Mouse (Mus musculus) intestine, embryonic 14.5 days (tissue): ENCODE data around the gene Kcnip2. TPM values are rescaled to one million over a fixed set of nuclear protein-coding genes. Genes with fewer than 3 reads are reported as not detected.

Experiments
- ATAC-seq: fragments of 200-750 bp; cut with Nextera tagmentation; replicated peaks from 2 replicates; pipeline ENCODE4 v1.8.0; 2017; ENCODE audit warnings: low read depth, moderate number of reproducible peaks, moderate TSS enrichment, moderate library complexity; ENCODE audit not compliant: low FRiP score, low TSS enrichment
- DNase-seq: peaks from one replicate; pipeline ENCODE4 v3.0.0-alpha.2; 2018; ENCODE audit warnings: low spot score
- H3K27ac ChIP-seq: fragments of 300-500 bp; sonication (generic); 2 replicates; pipeline ENCODE4 v1.5.1; 2014; ENCODE audit warnings: low read depth, mild to moderate bottlenecking, control low read depth
- H3K27me3 ChIP-seq: fragments of 300-500 bp; sonication (generic); replicated peaks from 2 replicates; pipeline ENCODE4 v1.6.1; 2014; ENCODE audit warnings: low read length, control low read depth; ENCODE audit not compliant: control insufficient read depth, insufficient read depth
- H3K36me3 ChIP-seq: fragments of 300-500 bp; sonication (generic); 2 replicates; pipeline ENCODE4 v1.6.1; 2014; ENCODE audit warnings: low read length, control low read depth; ENCODE audit not compliant: control insufficient read depth, insufficient read depth
- H3K4me1 ChIP-seq: fragments of 300-500 bp; sonication (generic); replicated peaks from 2 replicates; pipeline ENCODE4 v1.6.1; 2014; ENCODE audit warnings: low read length, control low read depth, mixed read lengths; ENCODE audit not compliant: control insufficient read depth, insufficient read depth
- H3K4me2 ChIP-seq: fragments of 300-500 bp; sonication (generic); 2 replicates; pipeline ENCODE4 v1.6.1; 2014; ENCODE audit warnings: low read length
- H3K4me3 ChIP-seq: fragments of 300-500 bp; sonication (generic); 2 replicates; pipeline ENCODE4 v1.5.1; 2014; ENCODE audit warnings: low read depth, low read length, control low read depth, mixed read lengths
- H3K9ac ChIP-seq: fragments of 300-500 bp; sonication (generic); 2 replicates; pipeline ENCODE4 v1.6.1; 2014; ENCODE audit warnings: mild to moderate bottlenecking, low read length
- H3K9me3 ChIP-seq: fragments of 300-500 bp; sonication (generic); 2 replicates; pipeline ENCODE4 v1.6.1; 2016; ENCODE audit warnings: low read length, control low read depth; ENCODE audit not compliant: control insufficient read depth
- WGBS: fragments of 180-500 bp; shearing (Covaris S2); extraction: QIAGEN DNeasy Blood & Tissue Kit; methylation state at CpG from one replicate; pipeline ENCODE4 v1.1.7; 2014; 5-methylcytosine and 5-hydroxymethylcytosine counted together
- polyA plus RNA-seq: library from polyadenylated mRNA; unstranded; fragments of >200 nt; fragmentation: Nextera tagmentation; extraction: Ambion mirVana; gene quantifications from 2 replicates; pipeline ENCODE4 v1.2.1, GENCODE M21; 2014

Kcnip2 gene
- 1.3 and 1.6 TPM in 2 replicates for polyA plus RNA-seq

GRCm38 (mm10) chr19:45815831-45816405 lies at the start of gene Kcnip2:
Gene Kcnip2 (minus strand): TSS chr19:45816061.
- peak; percentile 69 for DNase-seq
- WGBS: 1% methylated on average over 28 of the region's 29 CpGs
- Histone ChIP-seq H3K27ac (no peak within 1 kb of the TSS; the same call in 1 of the 2 replicates), H3K4me1 (peaks cover 29% of the 10 kb centered on the region), H3K4me3 (peak within 1 kb of the TSS; percentile 32), H3K9ac (peak within 1 kb of the TSS; percentile 35; the same call in 1 of the 2 replicates), H3K27me3 (no peaks in the 10 kb centered on the region), H3K4me2 (peak within 1 kb of the TSS; percentile 57), H3K9me3 (no peaks in the 10 kb centered on the region), H3K36me3 (no peaks in the 10 kb centered on the region)
- ATAC-seq: peak; percentile 70

- ATAC-seq (no peak), DNase-seq (no peak)
- H3K36me3 ChIP-seq: no peaks in the 10 kb centered on the region
- 0 out of 2 replicates have a peak, but pooled peaks cover 2% of the 10 kb centered on the region for H3K4me1 ChIP-seq
- H3K9me3 ChIP-seq: no peaks in the 10 kb centered on the region
- no peak overlapping the region for H3K4me3 ChIP-seq
- H3K4me2 ChIP-seq: no peak overlapping the region
- 61% methylated on average over 8 of the region's 8 CpGs for WGBS
- H3K27ac ChIP-seq: no peak overlapping the region
- H3K27me3 ChIP-seq: no peaks in the 10 kb centered on the region
- H3K9ac ChIP-seq: no peak overlapping the region
Observed at GRCm38 (mm10) chr19:45855284-45855920, 39.5 kb upstream of the Kcnip2 start.

GRCm38 (mm10) chr19:45854521-45854920 lies 38.7 kb upstream of the Kcnip2 start:
- Histone ChIP-seq H3K36me3 (no peaks in the 10 kb centered on the region), H3K4me2 (no peak overlapping the region), H3K9me3 (no peaks in the 10 kb centered on the region), H3K4me3 (no peak overlapping the region), H3K27me3 (no peaks in the 10 kb centered on the region), H3K27ac (no peak overlapping the region), H3K4me1 (0 out of 2 replicates have a peak, but pooled peaks cover 2% of the 10 kb centered on the region), H3K9ac (no peak overlapping the region)
- no peak for DNase-seq
- no peak for ATAC-seq
- WGBS: 74% methylated on average over 7 of the region's 7 CpGs

GRCm38 (mm10) chr19:45847733-45848093 lies 31.9 kb upstream of the Kcnip2 start:
- no peaks in the 10 kb centered on the region for H3K27me3 ChIP-seq
- peaks cover 5% of the 10 kb centered on the region; the same call in 1 of the 2 replicates for H3K4me1 ChIP-seq
- no peak overlapping the region for H3K4me2 ChIP-seq
- ATAC-seq: no peak
- no peaks in the 10 kb centered on the region for H3K9me3 ChIP-seq
- 75% methylated on average over 4 of the region's 4 CpGs for WGBS
- H3K4me3 ChIP-seq: no peak overlapping the region
- no peak overlapping the region for H3K9ac ChIP-seq
- H3K27ac ChIP-seq: peak overlapping the region; percentile 3; the same call in 1 of the 2 replicates
- no peak for DNase-seq
- H3K36me3 ChIP-seq: 0 out of 2 replicates have a peak, but pooled peaks cover 6% of the 10 kb centered on the region

GRCm38 (mm10) chr19:45847016-45847732 lies 31.3 kb upstream of the Kcnip2 start:
- no peak overlapping the region for H3K4me3 ChIP-seq
- peak overlapping the region; percentile 51; the same call in 1 of the 2 replicates for H3K27ac ChIP-seq
- DNase-seq: no peak

GRCm38 (mm10) chr19:45844209-45844608 lies 28.3 kb upstream of the Kcnip2 start:
- no peak overlapping the region for H3K9ac ChIP-seq
- peaks cover 5% of the 10 kb centered on the region; the same call in 1 of the 2 replicates for H3K4me1 ChIP-seq
- no peak overlapping the region for H3K27ac ChIP-seq
- ATAC-seq (no peak), DNase-seq (no peak)
- H3K27me3 ChIP-seq: no peaks in the 10 kb centered on the region
- H3K9me3 ChIP-seq: no peaks in the 10 kb centered on the region
- no peak overlapping the region for H3K4me2 ChIP-seq
- 61% methylated on average over 3 of the region's 3 CpGs for WGBS
- no peak overlapping the region for H3K4me3 ChIP-seq
- H3K36me3 ChIP-seq: 0 out of 2 replicates have a peak, but pooled peaks cover 6% of the 10 kb centered on the region

More at GRCm38 (mm10) chr19:45847016-45847732, 31.3 kb upstream of the Kcnip2 start:
- Histone ChIP-seq H3K4me1 (peaks cover 5% of the 10 kb centered on the region; the same call in 1 of the 2 replicates), H3K9ac (no peak overlapping the region), H3K36me3 (0 out of 2 replicates have a peak, but pooled peaks cover 6% of the 10 kb centered on the region), H3K4me2 (no peak overlapping the region), H3K9me3 (no peaks in the 10 kb centered on the region), H3K27me3 (no peaks in the 10 kb centered on the region)
- no peak for ATAC-seq
- 86% methylated on average over 3 of the region's 3 CpGs for WGBS

- Histone ChIP-seq H3K36me3 (0 out of 2 replicates have a peak, but pooled peaks cover 6% of the 10 kb centered on the region), H3K4me1 (peaks cover 5% of the 10 kb centered on the region; the same call in 1 of the 2 replicates), H3K27ac (peak overlapping the region; percentile 27; the same call in 1 of the 2 replicates), H3K4me2 (no peak overlapping the region), H3K4me3 (no peak overlapping the region), H3K9me3 (no peaks in the 10 kb centered on the region), H3K9ac (no peak overlapping the region), H3K27me3 (no peaks in the 10 kb centered on the region)
- 38% methylated on average over 10 of the region's 10 CpGs for WGBS
- DNase-seq (no peak), ATAC-seq (no peak)
Observed at GRCm38 (mm10) chr19:45843424-45843823, 27.6 kb upstream of the Kcnip2 start.

GRCm38 (mm10) chr19:45837050-45837994 lies 21.5 kb upstream of the Kcnip2 start:
- H3K4me2 ChIP-seq: no peak overlapping the region
- no peaks in the 10 kb centered on the region for H3K4me1 ChIP-seq
- no peak for ATAC-seq
- no peak overlapping the region for H3K27ac ChIP-seq
- WGBS: 73% methylated on average over 12 of the region's 12 CpGs
- DNase-seq: no peak
- no peaks in the 10 kb centered on the region for H3K36me3 ChIP-seq
- no peaks in the 10 kb centered on the region for H3K27me3 ChIP-seq
- no peak overlapping the region for H3K4me3 ChIP-seq
- H3K9ac ChIP-seq: no peak overlapping the region
- H3K9me3 ChIP-seq: no peaks in the 10 kb centered on the region
